Mouse (Mus musculus) limb, embryonic 15.5 days (tissue): Measurements from ENCODE around the gene Tex46. TPM values are rescaled to one million over a fixed set of nuclear protein-coding genes. Genes with fewer than 3 reads are reported as not detected.

Experiments
- ATAC-seq: fragments of 200-750 bp; cut with Nextera tagmentation; 2 replicates; pipeline ENCODE4 v1.8.0; 2017; ENCODE audit warnings: low read depth, moderate TSS enrichment; ENCODE audit not compliant: insufficient number of reproducible peaks, low FRiP score, low TSS enrichment
- H3K27ac ChIP-seq: fragments of 300-500 bp; sonication (generic); 2 replicates; pipeline ENCODE4 v1.5.1; 2015; ENCODE audit warnings: moderate library complexity, mild to moderate bottlenecking, inconsistent platforms
- H3K27me3 ChIP-seq: fragments of 300-500 bp; sonication (generic); 2 replicates; pipeline ENCODE4 v1.6.1; 2015; ENCODE audit warnings: inconsistent platforms
- H3K36me3 ChIP-seq: fragments of 300-500 bp; sonication (generic); 2 replicates; pipeline ENCODE4 v1.6.1; 2015; ENCODE audit warnings: inconsistent platforms
- H3K4me1 ChIP-seq: fragments of 300-500 bp; sonication (generic); 2 replicates; pipeline ENCODE4 v1.6.1; 2015; ENCODE audit warnings: inconsistent platforms
- H3K4me2 ChIP-seq: fragments of 300-500 bp; sonication (generic); 2 replicates; pipeline ENCODE4 v1.6.1; 2015; ENCODE audit warnings: mild to moderate bottlenecking, inconsistent platforms
- H3K4me3 ChIP-seq: fragments of 300-500 bp; sonication (generic); 2 replicates; pipeline ENCODE4 v1.5.1; 2015; ENCODE audit warnings: mild to moderate bottlenecking, inconsistent platforms
- H3K9ac ChIP-seq: fragments of 300-500 bp; sonication (generic); 2 replicates; pipeline ENCODE4 v1.6.1; 2015; ENCODE audit warnings: inconsistent platforms
- H3K9me3 ChIP-seq: fragments of 300-500 bp; sonication (generic); 2 replicates; pipeline ENCODE4 v1.6.1; 2016; ENCODE audit warnings: inconsistent platforms
- WGBS: fragments of 180-500 bp; shearing (Covaris S2); methylation state at CpG from one replicate; pipeline ENCODE4 v1.1.7; 2015; 5-methylcytosine and 5-hydroxymethylcytosine counted together
- polyA plus RNA-seq: library from polyadenylated mRNA; unstranded; fragments of >200 nt; fragmentation: Nextera tagmentation; extraction: Ambion mirVana; gene quantifications from 2 replicates; pipeline ENCODE4 v1.2.1, GENCODE M21; 2015

Tex46 gene
- polyA plus RNA-seq, 1 experiment from 2014 or later = not detected

GRCm38 (mm10) chr4:136600536-136600935, 9.7 kb upstream of the Tex46 start:
- Histone ChIP-seq H3K4me3 (peak overlapping the region; percentile 99), H3K27me3 (no peaks in the 10 kb centered on the region), H3K27ac (no peak overlapping the region), H3K9me3 (no peaks in the 10 kb centered on the region), H3K9ac (no peak overlapping the region), H3K36me3 (0 out of 2 replicates have a peak, but pooled peaks cover 2% of the 10 kb centered on the region), H3K4me1 (peaks cover 10% of the 10 kb centered on the region), H3K4me2 (peak overlapping the region; percentile 59)
- ATAC-seq = no peak
- WGBS = 92% methylated on average over 2 of the region's 2 CpGs

GRCm38 (mm10) chr4:136601476-136601875, 8.8 kb upstream of the Tex46 start:
- Histone ChIP-seq H3K4me2 (peak overlapping the region; percentile 59), H3K9ac (peak overlapping the region; percentile 98), H3K27ac (peak overlapping the region; percentile 94), H3K27me3 (no peaks in the 10 kb centered on the region), H3K4me1 (peaks cover 10% of the 10 kb centered on the region), H3K4me3 (peak overlapping the region; percentile 99), H3K36me3 (0 out of 2 replicates have a peak, but pooled peaks cover 2% of the 10 kb centered on the region), H3K9me3 (no peaks in the 10 kb centered on the region)
- no peak for ATAC-seq
- under 1% methylated on average over 13 of the region's 13 CpGs for WGBS

- under 1% methylated on average over 50 of the region's 68 CpGs for whole genome bisulfite sequencing
- peak; percentile 36; the same call in 1 of the 2 replicates for ATAC-seq
- Histone ChIP-seq H3K36me3 (0 out of 2 replicates have a peak, but pooled peaks cover 2% of the 10 kb centered on the region), H3K9me3 (no peaks in the 10 kb centered on the region), H3K27ac (peak overlapping the region; percentile 94), H3K9ac (peak overlapping the region; percentile 98), H3K4me3 (peak overlapping the region; percentile 99), H3K4me2 (peak overlapping the region; percentile 59), H3K4me1 (peaks cover 10% of the 10 kb centered on the region), H3K27me3 (no peaks in the 10 kb centered on the region)
Measured at GRCm38 (mm10) chr4:136602018-136602554, 8.2 kb upstream of the Tex46 start.

DNA sequence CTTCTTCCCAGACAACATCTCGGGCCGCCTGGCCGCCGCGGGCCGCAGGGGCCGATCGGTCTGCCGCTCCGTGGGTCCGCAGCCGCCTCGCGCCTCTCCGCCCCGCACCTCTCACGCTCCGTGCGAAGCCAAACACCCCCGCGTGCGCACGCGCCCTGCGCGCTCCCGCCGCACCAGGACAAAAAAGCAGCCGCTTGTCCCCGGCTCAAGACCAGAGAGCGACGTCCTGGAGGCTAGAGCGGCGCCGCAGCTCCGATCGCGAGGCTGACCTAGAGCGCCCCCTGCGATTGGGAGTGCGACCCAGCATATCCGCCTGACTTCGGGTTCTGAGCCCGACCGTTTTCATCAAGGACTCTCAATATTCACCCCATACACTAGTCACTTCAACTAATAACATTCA, 7.7 kb upstream of the Tex46 start, which contains the start of gene Kdm1a:
TSS of gene Kdm1a (minus strand) at position 156 of the 400 bp plus-strand sequence.
- no peaks in the 10 kb centered on the region for H3K9me3 ChIP-seq
- ATAC-seq = peak; percentile 83
- H3K36me3 ChIP-seq = 0 out of 2 replicates have a peak, but pooled peaks cover 2% of the 10 kb centered on the region
- H3K27me3 ChIP-seq = no peaks in the 10 kb centered on the region
- under 1% methylated on average over 43 of the region's 45 CpGs for WGBS
- peak within 1 kb of the TSS; percentile 99 for H3K4me3 ChIP-seq
- peak within 1 kb of the TSS; percentile 59 for H3K4me2 ChIP-seq
- peak within 1 kb of the TSS; percentile 98 for H3K9ac ChIP-seq
- H3K27ac ChIP-seq = peak within 1 kb of the TSS; percentile 94
- H3K4me1 ChIP-seq = peaks cover 10% of the 10 kb centered on the region

GRCm38 (mm10) chr4:136605756-136606485, 4.3 kb upstream of the Tex46 start:
- H3K27me3 ChIP-seq = no peaks in the 10 kb centered on the region

GRCm38 (mm10) chr4:136613657-136614056, 3.4 kb downstream of the Tex46 start:
- Histone ChIP-seq H3K4me2 (no peak overlapping the region), H3K4me1 (no peaks in the 10 kb centered on the region), H3K9ac (no peak overlapping the region), H3K4me3 (no peak overlapping the region), H3K36me3 (no peaks in the 10 kb centered on the region), H3K9me3 (no peaks in the 10 kb centered on the region), H3K27ac (no peak overlapping the region), H3K27me3 (no peaks in the 10 kb centered on the region)
- 52% methylated on average over 7 of the region's 7 CpGs for WGBS
- ATAC-seq = no peak

More at GRCm38 (mm10) chr4:136605756-136606485, 4.3 kb upstream of the Tex46 start:
- no peak overlapping the region for H3K4me3 ChIP-seq
- ATAC-seq = no peak
- H3K9ac ChIP-seq = no peak overlapping the region
- H3K9me3 ChIP-seq = no peaks in the 10 kb centered on the region
- no peak overlapping the region for H3K27ac ChIP-seq
- peaks cover 4% of the 10 kb centered on the region; the same call in 1 of the 2 replicates for H3K4me1 ChIP-seq
- H3K36me3 ChIP-seq = no peaks in the 10 kb centered on the region
- no peak overlapping the region for H3K4me2 ChIP-seq
- WGBS = 88% methylated on average over 19 of the region's 19 CpGs

GRCm38 (mm10) chr4:136621336-136621735, 11.1 kb downstream of the Tex46 start:
- WGBS = 3% methylated on average over 1 of the region's 1 CpGs
- Histone ChIP-seq H3K27ac (no peak overlapping the region), H3K9me3 (no peaks in the 10 kb centered on the region), H3K4me3 (no peak overlapping the region), H3K4me1 (no peaks in the 10 kb centered on the region), H3K9ac (no peak overlapping the region), H3K4me2 (no peak overlapping the region), H3K36me3 (no peaks in the 10 kb centered on the region), H3K27me3 (no peaks in the 10 kb centered on the region)
- ATAC-seq = no peak

DNA sequence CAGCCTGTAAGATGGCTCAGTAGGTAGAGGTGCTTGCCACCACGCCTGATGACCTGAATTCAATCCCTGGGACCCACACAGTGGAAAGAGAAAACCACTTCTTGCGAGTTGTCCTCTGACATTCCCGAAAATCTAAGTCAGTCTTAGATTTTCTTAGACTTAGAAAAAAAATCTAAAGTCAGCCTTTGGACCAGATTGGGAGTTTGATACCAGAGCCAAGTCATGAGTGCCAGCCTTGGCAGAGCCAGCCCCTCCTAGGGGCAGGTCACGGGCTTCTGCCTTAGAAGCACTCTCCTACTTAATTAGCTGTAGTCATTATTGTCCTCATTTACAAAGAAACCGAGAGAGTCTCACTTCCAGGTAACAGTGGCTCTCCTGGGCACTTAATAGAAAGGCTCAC, 11.7 kb downstream of the Tex46 start:
- Histone ChIP-seq H3K27me3 (no peaks in the 10 kb centered on the region), H3K36me3 (no peaks in the 10 kb centered on the region), H3K4me3 (no peak overlapping the region), H3K4me1 (no peaks in the 10 kb centered on the region), H3K9ac (no peak overlapping the region), H3K27ac (no peak overlapping the region), H3K4me2 (no peak overlapping the region), H3K9me3 (no peaks in the 10 kb centered on the region)
- no peak for ATAC-seq
- WGBS = 49% methylated on average over 5 of the region's 5 CpGs

DNA sequence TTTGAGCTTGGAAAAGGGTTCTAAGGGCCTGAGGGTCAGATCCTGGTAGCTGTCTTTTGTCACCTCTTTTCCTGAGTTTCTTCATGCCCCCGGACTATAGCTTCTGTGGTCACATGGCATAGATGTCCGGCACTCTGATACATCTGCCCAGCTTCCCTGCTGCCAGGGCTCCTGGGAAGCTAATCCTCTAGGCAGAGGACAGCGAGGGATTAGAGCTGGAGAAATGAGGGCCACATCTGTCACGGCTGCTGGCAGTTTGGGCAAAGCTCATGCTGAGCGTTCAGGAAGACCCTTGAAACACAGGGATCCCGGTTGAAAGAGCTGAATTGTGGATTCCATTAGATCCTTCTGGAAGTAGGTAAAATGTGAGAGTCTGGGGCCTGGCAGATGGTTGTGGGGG, 12.2 kb downstream of the Tex46 start, which contains the start of gene Lactbl1:
TSS of gene Lactbl1 (plus strand) at position 234 of the 400 bp plus-strand sequence.
- Histone ChIP-seq H3K27ac (no peak within 1 kb of the TSS), H3K9me3 (no peaks in the 10 kb centered on the region), H3K4me1 (no peaks in the 10 kb centered on the region), H3K27me3 (no peaks in the 10 kb centered on the region), H3K9ac (no peak within 1 kb of the TSS), H3K4me2 (no peak within 1 kb of the TSS), H3K36me3 (no peaks in the 10 kb centered on the region), H3K4me3 (no peak within 1 kb of the TSS)
- ATAC-seq = no peak
- WGBS = 47% methylated on average over 6 of the region's 6 CpGs

DNA sequence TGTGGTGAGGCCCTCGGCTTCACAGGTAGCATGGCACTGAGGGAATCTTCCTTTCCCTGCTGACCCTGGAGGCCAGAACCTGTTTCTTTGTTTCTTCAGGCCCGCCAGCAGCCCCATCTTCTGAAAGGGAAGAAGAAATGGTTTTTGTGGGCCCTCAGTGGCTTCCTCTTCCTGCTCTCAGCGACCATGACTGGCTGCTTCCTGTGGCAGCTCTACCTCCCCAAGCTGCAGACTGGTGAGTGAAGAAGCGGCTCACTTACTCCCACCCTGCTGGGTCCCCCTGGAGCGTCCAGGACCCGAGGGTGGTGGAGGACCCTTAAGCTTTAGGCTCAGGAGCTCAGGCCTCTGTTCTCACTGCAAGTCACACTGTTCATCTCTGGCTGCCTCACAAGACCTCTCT, 16.4 kb downstream of the Tex46 start:
- whole genome bisulfite sequencing = 60% methylated on average over 6 of the region's 6 CpGs
- ATAC-seq = no peak

DNA sequence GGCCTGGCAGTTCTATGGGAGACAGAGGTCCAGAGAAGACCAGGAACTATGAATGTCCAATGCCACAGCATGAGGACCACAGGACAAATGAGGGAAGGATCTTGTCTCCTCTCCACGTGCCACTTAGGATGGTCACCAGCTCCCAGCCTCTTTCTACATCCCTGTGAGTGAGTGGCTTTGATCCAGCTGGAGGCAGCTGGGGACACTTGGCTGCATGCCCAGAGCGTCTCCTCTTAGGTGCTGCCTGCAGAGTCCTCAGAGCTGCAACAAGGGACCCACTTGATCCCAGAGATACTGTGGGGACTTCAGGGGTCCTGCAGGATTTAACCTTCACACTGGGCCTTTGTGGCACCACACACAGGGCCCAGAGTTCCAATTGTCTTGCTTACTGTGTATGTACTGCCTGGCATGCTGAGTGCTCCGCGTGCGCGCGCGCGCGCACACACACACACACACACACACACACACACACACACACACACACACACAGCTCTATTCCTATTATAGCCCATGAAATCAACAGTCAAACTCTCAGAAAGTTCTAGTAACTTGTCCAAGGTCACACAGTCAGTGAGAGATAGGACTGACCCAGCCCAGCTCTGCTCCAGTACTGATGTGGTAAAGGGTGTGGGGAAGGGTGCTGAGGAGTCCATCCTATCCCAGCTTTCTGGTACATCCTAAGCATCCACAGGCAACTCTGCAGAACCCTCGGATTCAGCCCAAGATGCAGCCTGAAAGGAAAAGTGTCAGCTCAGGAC, 21.2 kb downstream of the Tex46 start:
- no peak overlapping the region for H3K27ac ChIP-seq
- WGBS = 76% methylated on average over 11 of the region's 11 CpGs
- no peaks in the 10 kb centered on the region for H3K4me1 ChIP-seq
- H3K4me2 ChIP-seq = no peak overlapping the region
- peaks cover 10% of the 10 kb centered on the region for H3K27me3 ChIP-seq
- H3K9ac ChIP-seq = no peak overlapping the region
- no peaks in the 10 kb centered on the region for H3K9me3 ChIP-seq
- H3K4me3 ChIP-seq = no peak overlapping the region
- no peak for ATAC-seq
- no peaks in the 10 kb centered on the region for H3K36me3 ChIP-seq

More for the DNA sequence above, 16.4 kb downstream of the Tex46 start:
- Histone ChIP-seq H3K36me3 (no peaks in the 10 kb centered on the region), H3K4me3 (no peak overlapping the region), H3K4me2 (no peak overlapping the region), H3K9ac (no peak overlapping the region), H3K27me3 (no peaks in the 10 kb centered on the region), H3K9me3 (no peaks in the 10 kb centered on the region), H3K27ac (no peak overlapping the region), H3K4me1 (no peaks in the 10 kb centered on the region)

- peaks cover 16% of the 10 kb centered on the region for H3K4me1 ChIP-seq
- no peak overlapping the region for H3K4me2 ChIP-seq
- no peak for ATAC-seq
- H3K27ac ChIP-seq = no peak overlapping the region
- H3K36me3 ChIP-seq = no peaks in the 10 kb centered on the region
- H3K9me3 ChIP-seq = no peaks in the 10 kb centered on the region
- H3K4me3 ChIP-seq = no peak overlapping the region
- peaks cover 39% of the 10 kb centered on the region for H3K27me3 ChIP-seq
- no peak overlapping the region for H3K9ac ChIP-seq
Measured at GRCm38 (mm10) chr4:136635995-136636394, 25.8 kb downstream of the Tex46 start.
